Mouse (Mus musculus) ovary, adult 18-20 months (tissue): ENCODE results near the gene Ldoc1.

ENCODE experiments used
- DNase-seq: peaks from one replicate; pipeline ENCODE4 v3.0.0; 2022; ENCODE audit warnings: low spot score, mixed read lengths

Ldoc1 gene

GRCm38 (mm10) chrX:61709302-61710033 lies at the start of gene Ldoc1:
Gene Ldoc1 (plus strand): TSS chrX:61709497.
- no peak for DNase-seq

- DNase-seq, result no peak
Measured at GRCm38 (mm10) chrX:61710131-61710530, 834 bp downstream of the Ldoc1 start.

DNA sequence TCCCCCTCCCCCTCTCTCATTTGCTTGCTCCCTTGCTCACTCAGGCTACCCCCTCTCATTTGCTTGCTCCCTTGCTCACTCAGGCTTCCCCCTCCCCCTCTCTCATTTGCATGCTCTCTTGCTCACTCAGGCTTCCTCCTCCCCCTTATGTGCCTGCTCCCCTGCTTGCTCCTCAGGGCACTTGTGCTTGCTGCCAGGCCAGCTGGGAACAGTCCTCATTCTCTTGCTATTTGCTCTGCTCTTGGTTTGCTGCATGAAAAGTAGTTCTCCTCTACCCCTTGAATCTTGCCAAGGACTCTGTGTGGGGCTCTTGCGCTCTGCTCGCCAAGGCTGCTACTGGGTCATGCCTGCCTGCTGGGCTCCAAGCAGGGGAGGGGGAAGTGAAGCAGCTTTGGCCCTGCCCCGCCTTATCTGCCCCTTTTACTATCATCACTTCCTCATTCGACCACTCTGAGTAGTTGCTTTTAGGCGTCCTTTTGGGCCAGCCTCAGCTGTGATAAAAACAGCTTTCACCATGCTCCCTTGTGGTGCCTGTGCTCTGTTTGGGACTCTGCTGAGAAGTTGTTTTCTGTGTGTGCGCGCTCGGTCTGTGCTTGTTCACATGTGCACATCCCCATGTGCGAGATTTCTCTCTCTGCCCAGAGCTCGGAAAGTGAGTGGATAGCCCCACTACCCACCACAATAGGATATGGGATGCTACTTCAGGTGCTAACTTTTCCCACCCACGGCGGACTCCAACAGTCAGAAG lies 13.2 kb downstream of the Ldoc1 start:
- DNase-seq, result no peak

DNA sequence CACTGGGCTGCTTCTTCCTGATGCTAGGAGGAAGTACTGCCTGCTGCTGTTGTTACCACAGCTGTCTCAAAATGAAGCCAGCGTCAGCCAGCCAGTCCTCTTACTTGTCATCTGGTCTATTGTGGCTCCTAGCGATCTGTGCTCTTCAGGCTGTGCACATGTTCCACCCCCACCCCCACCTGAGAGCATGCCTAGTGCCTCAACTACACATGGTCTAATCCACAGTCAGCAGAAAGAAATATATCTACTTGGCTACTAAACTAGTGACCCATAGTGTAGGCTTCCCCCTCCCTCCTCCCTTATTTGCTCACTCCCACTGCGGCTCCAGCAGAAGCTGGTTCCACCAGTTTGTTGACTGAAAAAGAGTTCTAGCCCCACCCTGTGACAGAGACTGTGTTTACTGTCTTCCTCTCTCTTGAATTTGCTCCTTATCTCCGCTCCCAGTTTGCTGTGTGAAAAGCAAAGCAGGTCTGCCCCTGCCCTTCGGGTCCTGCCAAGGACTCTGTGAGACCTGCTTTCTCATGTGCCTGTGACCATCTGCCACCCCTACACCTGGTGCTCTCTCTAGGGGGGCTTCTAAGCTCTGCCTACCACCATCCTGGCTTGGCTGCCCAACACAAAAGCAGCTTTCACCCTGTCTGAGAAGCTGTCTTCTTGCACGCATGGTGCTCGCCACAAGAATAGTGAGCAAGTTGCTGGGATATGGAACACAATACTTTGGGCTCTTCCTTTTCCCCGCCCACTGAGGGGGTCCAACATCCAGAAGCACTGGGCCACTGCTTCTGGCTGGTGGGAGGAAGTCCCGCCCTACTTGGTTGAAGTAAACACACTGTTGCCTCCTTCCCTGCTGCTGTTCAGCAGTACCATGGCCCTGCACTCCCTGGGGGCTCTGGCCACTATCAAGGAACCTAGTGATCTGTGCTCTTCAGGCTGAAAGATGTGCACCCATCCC lies 14.0 kb downstream of the Ldoc1 start:
- DNase-seq, result no peak

DNA sequence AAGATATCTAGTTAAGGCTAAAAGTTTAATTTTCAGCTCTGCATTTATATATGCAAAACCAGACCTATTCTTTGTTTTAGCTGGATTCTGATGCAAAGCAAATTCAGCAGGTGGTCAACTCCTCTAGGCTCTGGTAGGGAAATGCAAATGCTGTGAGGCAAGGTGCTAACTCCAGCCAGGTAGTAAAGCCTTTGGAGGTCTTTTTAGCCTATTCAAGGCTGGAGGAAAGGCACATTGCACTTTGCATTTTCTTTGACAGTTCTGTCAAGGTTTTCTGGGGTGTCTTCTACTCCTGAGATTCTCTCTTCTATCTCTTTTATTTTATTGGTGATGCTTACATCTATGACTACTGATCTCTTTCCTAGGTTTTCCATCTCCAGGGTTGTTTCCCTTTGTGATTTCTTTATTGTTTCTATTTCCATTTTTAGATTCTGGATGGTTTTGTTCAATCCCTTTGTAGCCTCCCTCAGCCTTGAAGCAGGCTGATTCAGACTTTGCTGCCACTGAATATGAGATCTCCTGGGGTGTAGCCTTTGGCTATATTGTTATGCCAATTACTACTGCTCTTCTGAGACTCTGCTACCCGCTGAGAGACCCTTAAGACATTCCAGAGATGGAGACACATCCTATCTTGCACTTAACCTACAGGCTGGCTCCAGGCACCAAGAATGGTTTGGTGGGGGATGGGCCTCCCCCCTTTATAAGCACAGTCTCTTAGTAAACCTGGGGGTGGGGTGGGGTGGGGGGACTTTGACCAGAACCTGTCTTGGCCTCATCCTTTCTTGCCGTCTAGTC lies 18.4 kb downstream of the Ldoc1 start:
- DNase-seq, result no peak
